Mouse (Mus musculus) gastrocnemius, postnatal 25 days (tissue): ENCODE data around the gene Slc22a15. TPM values are rescaled to one million over a fixed set of nuclear protein-coding genes. Genes with fewer than 3 reads are reported as not detected.
A peak's percentile ranks its signal among the peaks of the same experiment; 100 is the strongest.
"Not testable (repeated sequence)": the region's sequence is repeated elsewhere in the genome, so short reads cannot be mapped to it uniquely, and the experiment has no call there.

Experiments used
- DNase-seq: peaks from one replicate; pipeline ENCODE4 v3.0.0; 2022
- total RNA-seq, 2 experiments: library from RNA; stranded (reverse); gene quantifications; 1 replicate in 1 of 2; 2 replicates in 1 of 2; pipeline ENCODE4 v1.2.3; 2021

Gene Slc22a15
- total RNA-seq, 2 experiments from 2014 or later, result 0.54 to 0.67 TPM

DNA sequence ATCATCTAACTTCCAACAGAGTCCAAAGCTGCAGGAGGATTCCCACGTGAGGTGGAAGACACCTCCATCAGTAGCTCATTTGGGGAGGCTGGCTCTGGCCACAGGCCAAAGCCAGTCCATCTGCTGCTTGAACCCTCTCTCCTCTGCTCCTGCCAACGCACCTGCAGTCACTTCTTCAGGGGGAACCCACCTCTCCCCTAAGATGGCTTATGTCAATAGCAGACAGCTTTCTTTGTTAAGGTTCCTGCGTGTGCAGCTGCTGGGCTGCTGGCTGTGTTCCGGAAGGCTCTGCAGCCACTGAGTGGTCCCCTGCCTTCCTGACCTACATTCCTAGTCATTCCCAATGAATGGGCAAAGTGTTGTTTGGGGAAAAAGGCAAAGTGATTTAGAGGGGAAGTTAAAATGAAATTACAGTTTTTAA, 57.2 kb downstream of the Slc22a15 start:
- DNase-seq, result no peak

GRCm38 (mm10) chr3:101861856-101862255, 62.4 kb downstream of the Slc22a15 start:
- DNase-seq, result no peak

DNA sequence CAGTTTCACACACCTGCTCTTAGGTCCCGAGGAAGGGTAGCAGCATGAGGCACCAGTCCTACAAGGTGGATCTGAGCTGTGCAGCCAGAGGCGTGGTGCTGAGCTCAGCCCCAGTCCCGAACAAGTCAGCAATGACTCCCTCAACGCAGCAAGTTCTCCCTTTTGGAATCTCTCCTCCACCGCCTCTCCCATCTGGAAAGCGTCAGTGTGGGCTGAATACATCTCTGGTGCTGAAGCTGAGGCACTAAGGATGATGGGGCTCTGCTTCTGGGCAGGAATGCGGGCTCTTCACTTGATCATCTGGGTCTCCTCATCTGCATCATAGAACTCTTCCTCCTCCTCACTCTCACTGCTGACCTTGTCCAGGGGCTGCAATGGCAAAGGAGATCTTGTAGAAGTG, 64.1 kb downstream of the Slc22a15 start:
- no peak for DNase-seq

GRCm38 (mm10) chr3:101859740-101860139, 64.5 kb downstream of the Slc22a15 start:
- no peak for DNase-seq

DNA sequence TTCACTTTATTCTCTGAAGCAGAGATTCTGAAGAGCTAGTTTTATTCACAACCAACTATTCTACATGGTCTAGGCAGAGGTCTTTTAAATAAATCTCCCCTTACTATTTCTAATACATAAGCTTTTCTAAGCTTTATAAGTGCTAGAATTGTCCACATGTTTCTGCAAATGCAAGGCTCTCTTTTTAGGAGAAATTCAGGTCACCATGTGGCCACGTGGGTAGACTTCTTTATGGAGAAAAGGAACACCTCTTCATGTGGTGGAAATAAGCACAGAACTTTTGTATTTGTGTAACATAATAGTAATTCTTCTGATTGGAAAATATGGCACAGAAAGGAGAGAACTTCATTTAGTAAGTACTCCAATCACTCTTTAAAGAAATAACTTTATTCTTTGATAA, 70.2 kb downstream of the Slc22a15 start:
- DNase-seq, result no peak

- DNase-seq, result no peak
Measured at GRCm38 (mm10) chr3:101851363-101851762, 72.9 kb downstream of the Slc22a15 start.

GRCm38 (mm10) chr3:101848816-101849215, 75.4 kb downstream of the Slc22a15 start, which contains the start of gene Mab21l3:
Gene Mab21l3, minus strand, starts transcription at chr3:101848959.
- DNase-seq, result no peak

- DNase-seq, result no peak
Measured at GRCm38 (mm10) chr3:101846096-101846495, 78.2 kb downstream of the Slc22a15 start.

DNA sequence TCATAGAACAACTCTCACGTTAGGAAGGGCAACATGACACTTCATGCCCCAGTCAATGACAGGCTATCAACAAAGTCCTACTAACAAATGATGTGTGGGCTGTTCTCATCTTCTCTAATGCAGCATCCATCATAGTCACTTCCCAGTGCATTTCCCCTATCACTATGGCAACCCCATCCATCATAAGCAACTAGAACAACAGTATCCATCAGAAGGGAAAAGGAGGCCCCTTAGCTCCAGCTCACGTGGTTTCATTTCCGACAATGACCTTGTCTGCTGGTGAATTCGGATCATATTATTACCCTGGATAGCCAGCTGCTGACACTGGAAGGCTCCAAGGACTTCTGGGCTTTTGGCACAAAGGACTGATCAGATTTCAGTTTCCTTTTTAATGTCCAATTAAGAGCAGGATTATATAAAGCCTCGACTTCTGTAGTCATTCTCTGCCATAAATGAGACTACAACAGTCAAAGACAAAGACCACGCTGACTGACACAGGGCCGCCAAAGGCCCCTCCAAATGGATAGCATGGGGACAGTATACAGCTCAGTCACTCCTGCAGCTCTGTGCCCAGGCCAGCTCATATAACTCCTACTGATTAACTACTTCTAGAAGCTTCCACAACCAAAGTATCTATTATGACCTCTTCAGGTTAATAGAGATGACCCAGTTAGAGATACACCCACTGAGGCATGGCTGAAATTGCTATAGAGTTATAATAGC, 81.7 kb downstream of the Slc22a15 start:
- DNase-seq, result no peak

DNA sequence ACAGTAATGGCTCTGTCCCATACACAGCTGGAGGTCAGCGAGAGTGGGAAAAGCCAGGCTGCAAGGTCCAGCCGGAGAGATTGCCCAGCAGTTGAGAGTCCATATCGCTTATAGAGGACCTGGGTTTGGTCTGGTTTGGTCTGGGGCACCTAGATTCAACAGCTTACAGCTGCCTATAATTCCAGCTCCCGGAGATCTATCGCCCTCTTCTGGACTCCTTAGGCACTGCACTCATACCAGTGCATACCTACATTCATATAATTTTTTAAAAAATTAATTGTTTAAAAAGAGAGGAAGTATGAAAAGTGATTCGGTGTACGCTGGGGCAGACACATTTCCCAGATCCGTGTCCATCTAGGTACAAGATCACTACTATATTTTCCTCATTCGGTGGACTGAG, 84.9 kb downstream of the Slc22a15 start:
- DNase-seq, result no peak

GRCm38 (mm10) chr3:101836971-101837370, 87.3 kb downstream of the Slc22a15 start:
- DNase-seq, result no peak

DNA sequence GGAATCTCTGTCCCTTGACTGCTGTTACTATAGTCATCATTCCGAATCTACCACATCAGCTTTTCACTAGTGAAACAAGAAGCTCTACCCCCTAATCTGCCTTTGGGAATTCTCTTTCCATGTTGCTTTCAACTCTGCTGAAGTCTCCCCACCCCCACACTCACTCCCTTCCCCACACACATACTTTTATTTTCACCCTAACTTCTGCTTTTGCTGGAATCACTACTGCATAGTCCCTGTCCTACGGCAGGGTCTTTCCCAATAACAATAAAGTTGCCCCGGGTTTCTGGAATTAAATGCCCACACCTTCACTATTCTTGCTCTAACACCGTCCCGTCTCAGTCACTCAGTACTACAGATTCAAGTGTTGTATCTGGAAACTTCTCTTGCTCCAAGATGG, 87.7 kb downstream of the Slc22a15 start:
- DNase-seq, result no peak

- peak; percentile 76 for DNase-seq
Measured at GRCm38 (mm10) chr3:101836045-101836444, 88.2 kb downstream of the Slc22a15 start.

DNA sequence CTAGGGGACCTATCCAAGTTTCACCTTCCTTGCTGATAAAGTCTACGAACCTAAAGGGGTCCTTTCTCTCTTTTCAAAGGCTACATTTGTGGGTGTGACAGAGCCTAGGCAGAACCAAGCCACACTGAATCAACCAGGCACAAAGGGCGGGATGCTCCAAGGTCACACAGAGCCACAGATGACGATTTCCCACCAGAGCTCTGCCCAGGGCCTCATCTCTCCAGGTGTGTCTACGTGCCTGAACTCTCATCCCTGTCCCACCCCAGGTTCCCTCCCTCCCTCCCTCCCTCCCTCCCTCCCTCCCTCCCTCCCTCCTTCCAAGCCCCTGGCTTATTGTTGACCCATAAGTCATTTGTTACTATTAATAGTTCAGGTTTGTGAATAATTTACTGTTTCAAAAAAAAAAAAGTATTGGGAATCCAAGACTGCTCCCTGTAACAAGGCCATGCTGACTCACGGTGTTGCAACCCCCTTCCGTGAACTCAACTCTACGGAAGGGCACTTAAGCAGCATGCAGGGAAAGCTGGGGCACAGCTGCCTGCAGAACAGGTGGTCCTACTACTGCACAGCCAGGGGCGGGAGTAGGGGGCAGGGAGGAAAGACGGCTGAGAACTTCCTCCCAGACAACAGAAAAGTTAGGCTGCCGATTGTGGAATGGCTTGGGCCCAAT, 92.9 kb downstream of the Slc22a15 start:
- DNase-seq, result no peak

DNA sequence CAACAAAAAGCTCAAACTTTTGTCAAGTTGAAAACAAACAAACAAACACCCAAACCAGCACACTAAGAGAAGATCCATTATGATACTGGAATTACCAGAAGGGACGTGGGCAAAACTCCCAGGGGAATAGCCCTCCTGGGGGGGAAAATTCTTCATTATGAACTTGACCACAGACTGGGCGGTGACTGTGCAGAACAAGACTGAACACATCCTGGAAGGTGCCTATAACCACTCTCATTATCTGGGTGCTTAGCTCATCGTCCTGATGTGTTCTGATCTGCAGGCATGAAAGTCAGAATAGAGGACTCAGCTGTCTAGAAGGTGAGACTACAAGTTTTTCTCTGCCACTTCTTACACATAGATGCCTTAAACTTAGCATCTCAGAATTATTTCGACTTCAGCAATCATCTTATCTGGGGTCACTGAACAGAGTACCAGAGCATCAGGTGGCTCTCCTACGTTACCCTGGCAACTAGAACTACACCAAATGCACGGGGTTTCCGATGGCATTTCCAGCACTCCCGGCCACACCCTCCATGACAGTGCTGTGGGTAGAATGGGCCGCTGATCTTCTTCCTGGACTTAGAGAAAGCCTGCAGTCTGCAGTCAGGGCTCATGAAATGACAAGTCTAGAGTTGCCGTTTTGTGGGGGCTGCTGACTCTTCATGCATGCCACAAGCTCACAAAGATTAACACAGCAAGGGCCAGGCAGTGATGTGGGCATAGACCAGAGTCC, 94.2 kb downstream of the Slc22a15 start:
- no peak for DNase-seq

DNA sequence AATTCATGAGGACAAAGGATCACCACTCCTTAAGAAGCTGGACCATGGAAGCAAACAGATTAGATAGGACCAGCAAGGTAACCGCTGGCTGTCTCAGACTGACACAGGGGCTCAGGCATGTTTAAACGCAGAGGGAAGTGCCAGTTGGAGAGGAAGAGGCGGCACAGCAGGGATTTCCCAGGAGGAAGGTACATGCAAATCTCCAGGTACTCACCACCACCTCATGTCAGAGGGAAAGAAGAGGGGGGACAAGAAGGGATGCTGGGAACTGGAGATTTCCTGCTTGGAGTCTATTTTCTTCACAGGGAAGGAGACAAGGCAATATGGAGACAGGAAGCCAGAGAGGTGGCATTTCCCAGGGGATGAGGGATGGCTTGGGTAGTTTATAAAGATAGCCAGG, 95.7 kb downstream of the Slc22a15 start:
- no peak for DNase-seq

DNA sequence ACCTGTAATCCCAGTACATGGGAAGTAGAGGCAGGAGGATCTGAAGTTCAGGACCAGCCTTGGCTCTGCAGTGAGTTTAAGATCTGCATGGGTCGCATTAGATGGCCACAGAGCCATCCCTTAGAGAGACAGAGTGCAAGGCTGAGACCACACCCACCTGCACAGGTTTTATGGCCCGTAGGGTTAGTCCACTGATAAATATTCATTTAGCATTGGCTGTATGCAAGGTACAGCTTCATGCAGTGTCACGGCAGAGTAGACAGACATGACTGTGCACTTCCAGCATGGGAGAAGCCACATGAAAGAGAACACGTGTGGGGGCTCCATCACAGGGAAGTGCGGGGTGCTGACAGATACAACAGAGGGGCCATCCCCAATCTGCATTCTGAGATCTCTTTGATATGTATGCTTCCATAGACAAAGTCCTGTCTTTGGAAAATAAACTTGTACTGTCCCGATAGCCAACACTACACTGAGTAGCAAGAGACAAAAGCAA, 97.0 kb downstream of the Slc22a15 start:
- DNase-seq, result no peak

DNA sequence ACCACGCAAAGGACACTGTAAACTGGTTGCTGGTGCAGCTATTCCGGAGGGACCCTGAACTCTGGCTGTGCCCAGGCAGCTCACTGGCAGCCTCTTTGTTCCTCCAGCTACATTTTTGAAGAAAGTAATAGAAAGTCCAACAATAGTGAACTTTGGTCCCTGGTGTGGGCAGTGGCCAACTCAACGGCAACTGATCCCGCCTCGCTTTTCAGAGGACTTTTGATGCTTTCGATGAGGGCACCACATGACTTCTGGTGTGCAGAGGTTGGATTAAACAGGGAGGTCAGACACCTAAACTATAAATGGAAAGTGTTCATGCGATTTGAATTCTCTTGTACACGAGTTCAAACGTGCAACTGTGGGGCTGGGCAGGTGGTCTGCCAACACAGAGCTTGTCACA, 99.9 kb downstream of the Slc22a15 start:
- DNase-seq, result no peak

DNA sequence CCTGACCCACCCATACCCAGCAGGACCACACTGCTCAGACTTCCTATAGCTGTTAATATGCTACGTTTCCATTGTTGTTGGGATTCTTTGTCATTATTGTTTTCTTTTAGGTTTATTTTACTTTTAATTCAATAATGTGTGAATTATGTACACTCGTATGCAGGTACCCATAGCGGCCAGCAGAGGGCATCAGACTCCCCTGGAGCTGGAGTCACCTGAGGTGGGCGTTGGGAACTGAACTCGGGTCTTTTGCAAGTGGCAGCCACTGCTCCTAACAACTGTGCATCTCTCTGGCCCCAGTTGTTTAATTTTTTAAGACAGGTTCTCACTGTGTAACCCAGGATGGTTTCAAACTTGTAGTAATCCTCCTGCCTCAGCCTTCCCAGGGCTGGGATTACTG, 102.2 kb downstream of the Slc22a15 start:
- no peak for DNase-seq

- not testable (repeated sequence) for DNase-seq
Measured at GRCm38 (mm10) chr3:101820708-101821107, 103.5 kb downstream of the Slc22a15 start.

GRCm38 (mm10) chr3:101816006-101816405, 108.2 kb downstream of the Slc22a15 start:
- DNase-seq, result no peak

DNA sequence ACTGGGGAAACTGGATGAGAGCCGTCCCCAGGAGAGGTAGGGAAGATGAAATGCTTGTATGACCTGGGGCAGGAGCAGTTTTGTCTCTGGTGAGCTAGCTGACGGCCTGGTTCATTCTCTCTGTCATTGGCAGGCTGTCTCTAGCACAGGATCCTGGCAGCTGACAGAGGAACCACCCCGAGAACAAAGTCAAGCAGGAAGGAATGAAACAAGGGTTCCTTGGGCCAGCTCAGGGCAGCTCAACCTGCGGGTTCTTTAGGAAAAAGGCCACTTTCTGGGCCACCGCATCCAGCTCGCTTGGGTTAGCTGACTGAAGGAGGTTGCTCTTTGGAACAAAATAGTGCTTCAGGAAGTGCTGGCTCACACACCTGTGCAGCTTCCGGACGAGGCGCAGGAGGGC, 109.5 kb downstream of the Slc22a15 start:
- no peak for DNase-seq
